Mouse (Mus musculus) gastrocnemius, postnatal 10 days (tissue): ENCODE measurements around the gene Apip. TPM values are rescaled to one million over a fixed set of nuclear protein-coding genes. Genes with fewer than 3 reads are reported as not detected.

Experiments used
- DNase-seq: peaks from one replicate; pipeline ENCODE4 v3.0.0; 2021; ENCODE audit warnings: mixed read lengths
- total RNA-seq, 2 experiments: library from RNA; stranded (reverse); gene quantifications; 2 replicates each; pipeline ENCODE4 v1.2.3; 2021

The Apip gene
- total RNA-seq, 2 experiments from 2014 or later = 33.5 to 38.1 TPM

GRCm38 (mm10) chr2:103102595-103102994, 29.1 kb downstream of the Apip start:
- no peak for DNase-seq

- DNase-seq = no peak
Observed at GRCm38 (mm10) chr2:103106172-103106571, 32.7 kb downstream of the Apip start.

- no peak for DNase-seq
Observed at GRCm38 (mm10) chr2:103111669-103112068, 38.2 kb downstream of the Apip start.

GRCm38 (mm10) chr2:103117212-103117611, 43.7 kb downstream of the Apip start:
- DNase-seq = no peak

GRCm38 (mm10) chr2:103118324-103119196, 45.1 kb downstream of the Apip start:
- DNase-seq = no peak

GRCm38 (mm10) chr2:103119197-103119854, 45.9 kb downstream of the Apip start:
- DNase-seq = no peak

GRCm38 (mm10) chr2:103129676-103130075, 56.2 kb downstream of the Apip start:
- no peak for DNase-seq

GRCm38 (mm10) chr2:103131145-103131544, 57.7 kb downstream of the Apip start:
- DNase-seq = no peak

GRCm38 (mm10) chr2:103138529-103139265, 65.2 kb downstream of the Apip start:
- no peak for DNase-seq

Other genes with a start within 250 kb of the Apip start
- gene Cd44, start 172.0 kb upstream of the Apip start, total RNA-seq = 10 to 100 TPM; 25.0 to 39.2 TPM
- 10 to 100 TPM; 63.9 to 79.0 TPM for gene Pdhx, start 162 bp upstream of the Apip start, total RNA-seq
- not detected for gene Ehf, start 229.6 kb downstream of the Apip start, total RNA-seq